Mouse (Mus musculus): Measurements from ENCODE around the gene A030003K21Rik. TPM values are rescaled to one million over a fixed set of nuclear protein-coding genes. Genes with fewer than 3 reads are reported as not detected.
"Not testable (repeated sequence)": the region's sequence is repeated elsewhere in the genome, so short reads cannot be mapped to it uniquely, and the experiment has no call there.

Gene A030003K21Rik
- total RNA-seq, 2 experiments from 2014 or later, result not detected

- DNase-seq (ENCODE audit: low spot score in 2 of 2); intact Hi-C loops (cut with DNase I): not testable (repeated sequence)
These were observed 12.6 kb downstream of the A030003K21Rik start for GRCm38 (mm10) chr1:82930558-82930957.

- no peak for DNase-seq (ENCODE audit: low spot score in 2 of 2)
- intact Hi-C loops (cut with DNase I), result no loop called here
These were observed 18.5 kb downstream of the A030003K21Rik start, which contains the start of gene A030014E15Rik for GRCm38 (mm10) chr1:82924650-82925049. Gene A030014E15Rik (plus strand): TSS chr1:82924917.

GRCm38 (mm10) chr1:82913434-82913833 is 29.8 kb downstream of the A030003K21Rik start:
- DNase-seq (ENCODE audit: low spot score in 2 of 2); intact Hi-C loops (cut with DNase I): not testable (repeated sequence)

- intact Hi-C loops (cut with DNase I), result no loop called here
- no peak for DNase-seq (ENCODE audit: low spot score in 2 of 2)
These were observed 30.2 kb downstream of the A030003K21Rik start, which contains the start of gene A030005L19Rik for GRCm38 (mm10) chr1:82913025-82913424. Gene A030005L19Rik (plus strand): TSS chr1:82913325.

- DNase-seq (ENCODE audit: low spot score in 2 of 2), result peak in 1 of 2 experiments; percentile 21
- intact Hi-C loops (cut with DNase I), result no loop called here
These were observed 37.3 kb downstream of the A030003K21Rik start for GRCm38 (mm10) chr1:82905886-82906285.

- intact Hi-C loops (cut with DNase I), result no loop called here
- no peak for DNase-seq (ENCODE audit: low spot score in 2 of 2)
These were observed 42.0 kb downstream of the A030003K21Rik start for GRCm38 (mm10) chr1:82901201-82901600.

GRCm38 (mm10) chr1:82900567-82900966 is 42.6 kb downstream of the A030003K21Rik start:
- intact Hi-C loops (cut with DNase I), result no loop called here
- no peak for DNase-seq (ENCODE audit: low spot score in 2 of 2)

GRCm38 (mm10) chr1:82893269-82893668 is 49.9 kb downstream of the A030003K21Rik start:
- intact Hi-C loops (cut with DNase I), result no loop called here
- no peak for DNase-seq (ENCODE audit: low spot score in 2 of 2)

Other genes with a start within 250 kb of the A030003K21Rik start
- gene Mff, start 218.5 kb downstream of the A030003K21Rik start, total RNA-seq (2021), result 100 to 1,000 TPM; 268 to 270 TPM
- gene Tm4sf20, start 174.9 kb downstream of the A030003K21Rik start, total RNA-seq (2021), result not detected
- gene Gm47791, start 172.1 kb downstream of the A030003K21Rik start, total RNA-seq (2021), result not detected
- 10 to 100 TPM; 81.8 to 90.3 TPM for gene Agfg1, start 103.9 kb downstream of the A030003K21Rik start, total RNA-seq (2021)
- gene A030005L19Rik, start 30.1 kb downstream of the A030003K21Rik start, total RNA-seq (2021), result not detected
- gene A030014E15Rik, start 18.5 kb downstream of the A030003K21Rik start, total RNA-seq (2021), result not detected
- gene Gm6217, start 12.0 kb downstream of the A030003K21Rik start, total RNA-seq (2021), result not detected
- not detected for gene Gm7544, start 12.6 kb upstream of the A030003K21Rik start, total RNA-seq (2021)
- not detected for gene Gm47955, start 16.9 kb upstream of the A030003K21Rik start, total RNA-seq (2021)
- not detected for gene Gm47959, start 57.2 kb upstream of the A030003K21Rik start, total RNA-seq (2021)
- gene Slc19a3, start 95.1 kb upstream of the A030003K21Rik start, total RNA-seq (2021), result 1 to 10 TPM; 2.1 to 2.5 TPM
- gene Krtap28-10, start 99.1 kb upstream of the A030003K21Rik start, total RNA-seq (2021), result not detected
- not detected for gene Gm47969, start 101.5 kb upstream of the A030003K21Rik start, total RNA-seq (2021)
- gene A030005K14Rik, start 116.0 kb upstream of the A030003K21Rik start, total RNA-seq (2021), result not detected
- gene Krtap28-13, start 117.5 kb upstream of the A030003K21Rik start, total RNA-seq (2021), result not detected
- gene Ccl20, start 173.4 kb upstream of the A030003K21Rik start, total RNA-seq (2021), result not detected
- gene Daw1, start 216.4 kb upstream of the A030003K21Rik start, total RNA-seq (2021), result under 1 TPM; 0.46 to 0.53 TPM